Mouse (Mus musculus) lung, postnatal 0 days (tissue): Measurements from ENCODE around the gene Tyms. TPM values are rescaled to one million over a fixed set of nuclear protein-coding genes. Genes with fewer than 3 reads are reported as not detected.
A peak's percentile ranks its signal among the peaks of the same experiment; 100 is the strongest.
"Not testable (repeated sequence)": the region's sequence is repeated elsewhere in the genome, so short reads cannot be mapped to it uniquely, and the experiment has no call there.

Source experiments
- ATAC-seq: fragments of 200-750 bp; cut with Nextera tagmentation; 2 replicates; pipeline ENCODE4 v1.8.0; 2017; ENCODE audit warnings: moderate library complexity
- DNase-seq: peaks from one replicate; pipeline ENCODE4 v3.0.0-alpha.2; 2016; ENCODE audit warnings: low spot score
- H3K27ac ChIP-seq: fragments of 300-500 bp; sonication (generic); 2 replicates; pipeline ENCODE4 v1.5.1; 2014; ENCODE audit warnings: antibody characterized with exemption, mild to moderate bottlenecking, low read length, mixed read lengths
- H3K27me3 ChIP-seq: fragments of 300-500 bp; sonication (generic); replicated peaks from 2 replicates; pipeline ENCODE4 v1.6.1; 2014; ENCODE audit warnings: low read length, mixed read lengths; ENCODE audit not compliant: insufficient read depth
- H3K36me3 ChIP-seq: fragments of 300-500 bp; sonication (generic); 2 replicates; pipeline ENCODE4 v1.6.1; 2014; ENCODE audit warnings: low read length, mixed read lengths; ENCODE audit not compliant: insufficient read depth
- H3K4me1 ChIP-seq: fragments of 300-500 bp; sonication (generic); 2 replicates; pipeline ENCODE4 v1.6.1; 2014; ENCODE audit warnings: antibody characterized with exemption, low read depth, low read length, mixed read lengths; ENCODE audit not compliant: insufficient read depth
- H3K4me2 ChIP-seq: fragments of 300-500 bp; sonication (generic); replicated peaks from 2 replicates; pipeline ENCODE4 v1.6.1; 2014; ENCODE audit warnings: low read depth, mild to moderate bottlenecking, low read length, moderate library complexity, mixed read lengths
- H3K4me3 ChIP-seq: fragments of 300-500 bp; sonication (generic); 2 replicates; pipeline ENCODE4 v1.5.1; 2014; ENCODE audit warnings: low read depth, low read length
- H3K9ac ChIP-seq: fragments of 300-500 bp; sonication (generic); replicated peaks from 2 replicates; pipeline ENCODE4 v1.6.1; 2014; ENCODE audit warnings: low read depth, mild to moderate bottlenecking
- H3K9me3 ChIP-seq: fragments of 300-500 bp; sonication (generic); 2 replicates; pipeline ENCODE4 v1.6.1; 2016; ENCODE audit warnings: low read length, mixed read lengths
- CTCF ChIP-seq: IDR thresholded peaks from 2 replicates; pipeline ENCODE4 v1.5.1; 2016; ENCODE audit warnings: antibody characterized with exemption, mild to moderate bottlenecking
- EP300 ChIP-seq: IDR thresholded peaks from 2 replicates; pipeline ENCODE4 v1.6.1; 2016; ENCODE audit warnings: antibody characterized with exemption, mild to moderate bottlenecking, control low read depth
- WGBS: fragments of 180-500 bp; shearing (Covaris S2); extraction: QIAGEN DNeasy Blood & Tissue Kit; methylation state at CpG from one replicate; pipeline ENCODE4 v1.1.7; 2014; 5-methylcytosine and 5-hydroxymethylcytosine counted together
- polyA plus RNA-seq: library from polyadenylated mRNA; unstranded; fragments of >200 nt; fragmentation: Nextera tagmentation; extraction: Ambion mirVana; gene quantifications from 2 replicates; pipeline ENCODE4 v1.2.1, GENCODE M21; 2015

Tyms gene
- polyA plus RNA-seq, 1 experiment from 2014 or later: 37.3 TPM

- not testable (repeated sequence) for H3K27me3 ChIP-seq, H3K36me3 ChIP-seq, DNase-seq, ATAC-seq, H3K4me3 ChIP-seq, H3K27ac ChIP-seq, H3K9me3 ChIP-seq, H3K4me1 ChIP-seq, H3K9ac ChIP-seq, H3K4me2 ChIP-seq
- WGBS: 69% methylated on average over 4 of the region's 4 CpGs
Observed at GRCm38 (mm10) chr5:30035862-30036261, 37.6 kb downstream of the Tyms start.

- DNase-seq: peak; percentile 67
- no peak for TF ChIP-seq EP300
- peak; percentile 66 for TF ChIP-seq CTCF
Observed at GRCm38 (mm10) chr5:30014580-30014979, 58.8 kb downstream of the Tyms start.

GRCm38 (mm10) chr5:30012726-30013503, 60.5 kb downstream of the Tyms start, which contains the start of gene Il6:
Gene Il6, plus strand, starts transcription at chr5:30013114.
- Histone ChIP-seq H3K27ac (no peak within 1 kb of the TSS; the same call in 1 of the 2 replicates), H3K9ac (no peak within 1 kb of the TSS), H3K4me1 (no peaks in the 10 kb centered on the region), H3K36me3 (no peaks in the 10 kb centered on the region), H3K27me3 (no peaks in the 10 kb centered on the region), H3K4me3 (no peak within 1 kb of the TSS), H3K4me2 (peak within 1 kb of the TSS; percentile 27), H3K9me3 (no peaks in the 10 kb centered on the region)
- WGBS: 37% methylated on average over 15 of the region's 16 CpGs
- peak; percentile 88 for DNase-seq
- TF ChIP-seq EP300 (no peak), CTCF (peak; percentile 70)
- peak; percentile 92 for ATAC-seq

More at GRCm38 (mm10) chr5:30014580-30014979, 58.8 kb downstream of the Tyms start:
- Histone ChIP-seq H3K9ac (no peak overlapping the region), H3K36me3 (no peaks in the 10 kb centered on the region), H3K9me3 (no peaks in the 10 kb centered on the region), H3K4me1 (no peaks in the 10 kb centered on the region), H3K27ac (no peak overlapping the region), H3K4me3 (no peak overlapping the region), H3K27me3 (no peaks in the 10 kb centered on the region), H3K4me2 (no peak overlapping the region)
- 40% methylated on average over 2 of the region's 2 CpGs for WGBS
- no peak for ATAC-seq

Other genes with a start within 250 kb of the Tyms start
- 0.25 and 2.1 TPM in 2 replicates for gene Il6, start 60.5 kb downstream of the Tyms start, polyA plus RNA-seq
- 0.04 and 0.05 TPM in 2 replicates for gene Garem2, start 31.5 kb upstream of the Tyms start, polyA plus RNA-seq
- gene 3110082J24Rik, start 32.5 kb upstream of the Tyms start, polyA plus RNA-seq: not detected in 2 replicates
- 107 and 110 TPM in 2 replicates for gene Hadha, start 81.5 kb upstream of the Tyms start, polyA plus RNA-seq
- 104 and 107 TPM in 2 replicates for gene Hadhb, start 81.6 kb upstream of the Tyms start, polyA plus RNA-seq
- gene Adgrf3, start 132.1 kb upstream of the Tyms start, polyA plus RNA-seq: 0.13 and 0.18 TPM in 2 replicates
- gene Selenoi, start 159.0 kb upstream of the Tyms start, polyA plus RNA-seq: 9.4 and 11.0 TPM in 2 replicates
- gene Drc1, start 207.8 kb upstream of the Tyms start, polyA plus RNA-seq: 6.5 and 8.4 TPM in 2 replicates